Mouse (Mus musculus) forebrain, embryonic 11.5 days (tissue): ENCODE measurements around the gene Gipr. TPM values are rescaled to one million over a fixed set of nuclear protein-coding genes. Genes with fewer than 3 reads are reported as not detected.
A peak's percentile ranks its signal among the peaks of the same experiment; 100 is the strongest.

Source experiments
- ATAC-seq: fragments of 200-750 bp; cut with Nextera tagmentation; replicated peaks from 2 replicates; pipeline ENCODE4 v1.8.0; 2017; ENCODE audit warnings: moderate TSS enrichment; ENCODE audit not compliant: low FRiP score
- DNase-seq: peaks from one replicate; pipeline ENCODE4 v3.0.0-alpha.2; 2017; ENCODE audit warnings: low spot score
- H3K27ac ChIP-seq: fragments of 300-500 bp; sonication (generic); 2 replicates; pipeline ENCODE4 v1.5.1; 2014; ENCODE audit warnings: low read depth, low read length
- H3K27me3 ChIP-seq: fragments of 300-500 bp; sonication (generic); 2 replicates; pipeline ENCODE4 v1.6.1; 2014; ENCODE audit warnings: mild to moderate bottlenecking, low read length, mixed read lengths; ENCODE audit not compliant: control insufficient read depth, insufficient read depth
- H3K36me3 ChIP-seq: fragments of 300-500 bp; sonication (generic); 2 replicates; pipeline ENCODE4 v1.6.1; 2014; ENCODE audit warnings: mild to moderate bottlenecking, low read length, moderate library complexity, mixed read lengths; ENCODE audit not compliant: control insufficient read depth, insufficient read depth
- H3K4me1 ChIP-seq: fragments of 300-500 bp; sonication (generic); replicated peaks from 2 replicates; pipeline ENCODE4 v1.6.1; 2014; ENCODE audit warnings: low read length, mixed read lengths; ENCODE audit not compliant: control insufficient read depth, insufficient read depth
- H3K4me2 ChIP-seq: fragments of 300-500 bp; sonication (generic); 2 replicates; pipeline ENCODE4 v1.6.1; 2014; ENCODE audit warnings: low read depth, mild to moderate bottlenecking, low read length, moderate library complexity, mixed read lengths; ENCODE audit not compliant: severe bottlenecking
- H3K4me3 ChIP-seq: fragments of 300-500 bp; sonication (generic); 2 replicates; pipeline ENCODE4 v1.5.1; 2014; ENCODE audit warnings: low read depth, low read length
- H3K9ac ChIP-seq: fragments of 300-500 bp; sonication (generic); 2 replicates; pipeline ENCODE4 v1.6.1; 2014; ENCODE audit warnings: low read length
- H3K9me3 ChIP-seq: fragments of 300-500 bp; sonication (generic); 2 replicates; pipeline ENCODE4 v1.6.1; 2016; ENCODE audit warnings: low read length, mixed read lengths; ENCODE audit not compliant: control insufficient read depth
- WGBS: fragments of 180-500 bp; shearing (Covaris S2); extraction: QIAGEN DNeasy Blood & Tissue Kit; methylation state at CpG from one replicate; pipeline ENCODE4 v1.1.7; 2014; 5-methylcytosine and 5-hydroxymethylcytosine counted together
- polyA plus RNA-seq: library from polyadenylated mRNA; unstranded; fragments of >200 nt; fragmentation: Nextera tagmentation; extraction: Ambion mirVana; gene quantifications from 2 replicates; pipeline ENCODE4 v1.2.1, GENCODE M21; 2014

The Gipr gene
- polyA plus RNA-seq, 1 experiment from 2014 or later, result 0.56 TPM

DNA sequence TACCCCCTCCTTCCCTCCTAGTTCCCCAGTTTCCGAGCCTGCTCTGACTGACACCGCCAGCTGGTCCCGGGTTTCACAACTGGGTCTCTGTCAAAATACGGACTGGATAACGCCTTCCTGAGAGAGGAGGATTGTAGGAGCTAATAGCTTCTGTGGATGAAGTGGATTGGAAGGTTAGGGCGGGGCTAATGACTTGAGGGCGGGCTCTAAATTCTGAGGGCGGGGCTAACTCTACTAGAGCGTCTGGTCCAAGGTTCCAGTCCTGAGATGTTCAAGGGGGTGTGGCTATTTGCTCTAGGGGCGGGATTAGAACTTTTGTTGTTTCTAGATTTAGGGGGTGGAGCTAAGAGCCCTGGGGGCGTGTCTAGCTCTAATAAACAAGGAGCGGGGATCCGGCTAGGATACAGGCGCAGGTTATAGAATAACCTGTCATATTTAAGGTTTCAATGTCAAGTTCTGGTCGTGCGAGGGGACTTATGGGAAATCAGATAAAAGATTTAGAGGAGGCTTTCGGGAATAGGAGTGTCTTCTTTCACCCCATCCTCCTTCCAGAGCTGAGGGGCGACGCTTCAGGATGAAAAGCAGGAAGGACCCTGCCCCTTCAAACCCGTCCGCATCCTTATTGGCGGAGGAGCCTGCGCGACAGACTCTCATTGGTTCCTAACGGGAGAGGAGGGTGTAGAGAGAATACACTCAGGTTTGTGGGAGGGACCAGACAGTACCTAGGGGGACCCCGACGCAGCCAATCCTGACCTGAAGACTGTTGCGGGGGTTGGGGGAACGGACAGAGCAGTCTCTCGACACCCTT, 10.0 kb upstream of the Gipr start, which contains the start of gene Eml2:
TSS of gene Eml2 (plus strand) at position 714 of the 808 bp plus-strand sequence.
- Histone ChIP-seq H3K9me3 (no peaks in the 10 kb centered on the region), H3K9ac (peak within 1 kb of the TSS; percentile 50), H3K4me1 (peaks cover 12% of the 10 kb centered on the region; the same call in 1 of the 2 replicates), H3K36me3 (no peaks in the 10 kb centered on the region), H3K4me2 (peak within 1 kb of the TSS; percentile 63), H3K27ac (no peak within 1 kb of the TSS), H3K27me3 (peaks cover 48% of the 10 kb centered on the region), H3K4me3 (peak within 1 kb of the TSS; percentile 40)
- DNase-seq, result peak; percentile 72
- peak; percentile 78 for ATAC-seq
- WGBS, result under 1% methylated on average over 30 of the region's 30 CpGs

- peak; percentile 94 for DNase-seq
- H3K9me3 ChIP-seq, result no peaks in the 10 kb centered on the region
- H3K4me2 ChIP-seq, result peak overlapping the region; percentile 40
- H3K9ac ChIP-seq, result peak overlapping the region; percentile 47
- peak; percentile 52; the same call in 1 of the 2 replicates for ATAC-seq
- WGBS, result 3% methylated on average over 17 of the region's 17 CpGs
- no peaks in the 10 kb centered on the region for H3K36me3 ChIP-seq
- peak overlapping the region; percentile 20; the same call in 1 of the 2 replicates for H3K4me3 ChIP-seq
- H3K4me1 ChIP-seq, result peaks cover 8% of the 10 kb centered on the region; the same call in 1 of the 2 replicates
- H3K27me3 ChIP-seq, result peaks cover 24% of the 10 kb centered on the region
- no peak overlapping the region for H3K27ac ChIP-seq
Measured at GRCm38 (mm10) chr7:19172874-19173273, 6.9 kb upstream of the Gipr start.

DNA sequence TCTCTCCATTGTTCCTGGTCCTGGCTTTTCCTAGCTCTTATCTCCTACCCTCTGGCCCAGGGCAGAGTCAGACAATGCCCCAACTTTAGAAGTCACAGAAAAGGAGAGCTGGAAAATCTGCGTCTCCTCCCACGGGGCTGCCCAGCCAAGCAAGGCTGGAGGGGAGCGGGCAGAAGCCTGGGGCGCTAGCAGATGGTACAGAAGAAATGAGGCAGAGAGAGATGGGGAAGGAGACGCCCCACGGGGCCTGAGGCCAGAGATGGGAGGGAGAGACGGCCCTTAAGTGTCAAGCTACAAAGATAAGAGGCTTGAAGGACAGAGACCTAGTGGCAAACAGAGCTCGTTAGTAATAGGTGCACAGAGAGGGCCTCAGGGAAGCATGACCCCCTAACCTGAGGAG, 5.9 kb upstream of the Gipr start:
- WGBS, result 57% methylated on average over 8 of the region's 8 CpGs
- H3K27ac ChIP-seq, result no peak overlapping the region
- peaks cover 8% of the 10 kb centered on the region; the same call in 1 of the 2 replicates for H3K4me1 ChIP-seq
- DNase-seq, result no peak
- no peak overlapping the region for H3K4me3 ChIP-seq
- no peaks in the 10 kb centered on the region for H3K36me3 ChIP-seq
- no peak overlapping the region for H3K4me2 ChIP-seq
- peaks cover 14% of the 10 kb centered on the region for H3K27me3 ChIP-seq
- no peak overlapping the region for H3K9ac ChIP-seq
- no peaks in the 10 kb centered on the region; the same call in 1 of the 2 replicates for H3K9me3 ChIP-seq
- ATAC-seq, result no peak

- Histone ChIP-seq H3K4me2 (no peak overlapping the region), H3K9me3 (no peaks in the 10 kb centered on the region; the same call in 1 of the 2 replicates), H3K36me3 (no peaks in the 10 kb centered on the region), H3K4me1 (peaks cover 6% of the 10 kb centered on the region; the same call in 1 of the 2 replicates), H3K27ac (no peak overlapping the region), H3K9ac (no peak overlapping the region), H3K27me3 (peaks cover 2% of the 10 kb centered on the region; the same call in 1 of the 2 replicates), H3K4me3 (no peak overlapping the region)
- DNase-seq (no peak), ATAC-seq (no peak)
- WGBS, result 73% methylated on average over 8 of the region's 8 CpGs
Measured at GRCm38 (mm10) chr7:19170142-19170541, 4.2 kb upstream of the Gipr start.

DNA sequence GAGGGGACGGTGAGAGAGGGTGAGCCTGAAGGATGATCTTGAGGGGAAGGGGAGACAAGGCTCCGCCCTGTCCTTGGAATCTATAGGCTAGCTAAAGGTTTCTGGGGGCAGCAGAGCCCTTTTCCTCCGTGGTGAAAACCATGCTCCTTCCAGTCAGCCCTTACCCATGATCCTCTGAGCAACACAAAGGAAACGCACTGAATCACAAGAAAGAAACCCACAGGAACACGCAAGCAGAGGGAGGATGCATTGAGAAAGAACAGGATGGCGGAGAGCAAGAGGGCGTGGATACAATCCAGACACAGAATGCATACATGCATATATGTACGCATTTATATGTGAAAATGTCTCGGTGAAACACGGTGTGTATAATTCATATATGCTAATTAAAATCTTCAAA, 3.6 kb upstream of the Gipr start:
- 66% methylated on average over 10 of the region's 10 CpGs for WGBS
- DNase-seq (no peak), ATAC-seq (no peak)
- no peak overlapping the region for H3K27ac ChIP-seq
- no peak overlapping the region for H3K9ac ChIP-seq
- peaks cover 5% of the 10 kb centered on the region; the same call in 1 of the 2 replicates for H3K27me3 ChIP-seq
- no peak overlapping the region for H3K4me3 ChIP-seq
- no peaks in the 10 kb centered on the region; the same call in 1 of the 2 replicates for H3K9me3 ChIP-seq
- peaks cover 6% of the 10 kb centered on the region; the same call in 1 of the 2 replicates for H3K4me1 ChIP-seq
- H3K36me3 ChIP-seq, result no peaks in the 10 kb centered on the region
- H3K4me2 ChIP-seq, result no peak overlapping the region

GRCm38 (mm10) chr7:19166990-19167389, 1.1 kb upstream of the Gipr start:
- DNase-seq (no peak), ATAC-seq (no peak)
- Histone ChIP-seq H3K9me3 (no peaks in the 10 kb centered on the region; the same call in 1 of the 2 replicates), H3K4me2 (no peak overlapping the region), H3K36me3 (no peaks in the 10 kb centered on the region), H3K4me3 (no peak overlapping the region), H3K9ac (no peak overlapping the region), H3K27me3 (peaks cover 9% of the 10 kb centered on the region; the same call in 1 of the 2 replicates), H3K4me1 (no peaks in the 10 kb centered on the region; the same call in 1 of the 2 replicates), H3K27ac (no peak overlapping the region)
- WGBS, result 93% methylated on average over 3 of the region's 3 CpGs

- WGBS, result 3% methylated on average over 13 of the region's 13 CpGs
- peaks cover 10% of the 10 kb centered on the region; the same call in 1 of the 2 replicates for H3K27me3 ChIP-seq
- H3K4me3 ChIP-seq, result no peak overlapping the region
- H3K4me2 ChIP-seq, result no peak overlapping the region
- H3K36me3 ChIP-seq, result no peaks in the 10 kb centered on the region
- DNase-seq, result no peak
- no peaks in the 10 kb centered on the region; the same call in 1 of the 2 replicates for H3K9me3 ChIP-seq
- no peak for ATAC-seq
- no peak overlapping the region for H3K9ac ChIP-seq
- no peak overlapping the region for H3K27ac ChIP-seq
- H3K4me1 ChIP-seq, result peaks cover 5% of the 10 kb centered on the region; the same call in 1 of the 2 replicates
Measured at GRCm38 (mm10) chr7:19164978-19165377, 949 bp downstream of the Gipr start.

DNA sequence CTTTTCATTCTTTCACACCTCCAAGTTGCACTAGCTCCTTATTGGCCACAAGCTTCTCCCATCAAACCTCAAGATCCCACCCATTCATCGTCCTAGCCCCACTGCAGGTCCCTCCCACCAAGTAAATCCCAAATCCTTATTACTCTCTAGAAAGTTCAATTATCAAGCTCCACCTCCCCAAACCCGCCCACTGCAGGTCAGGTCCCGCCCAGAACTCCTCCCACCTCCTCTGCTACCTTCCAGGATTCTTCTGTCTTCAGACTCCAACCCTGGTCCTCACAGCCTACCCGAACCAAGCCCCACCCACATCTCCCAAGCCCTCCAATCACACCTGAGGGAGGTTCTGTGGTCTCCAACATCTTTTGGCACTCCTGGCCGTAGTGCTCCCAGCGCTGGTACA, 1.7 kb downstream of the Gipr start:
- no peak overlapping the region for H3K27ac ChIP-seq
- H3K4me3 ChIP-seq, result no peak overlapping the region
- H3K36me3 ChIP-seq, result no peaks in the 10 kb centered on the region
- ATAC-seq (peak; percentile 36; the same call in 1 of the 2 replicates), DNase-seq (peak; percentile 65)
- peaks cover 17% of the 10 kb centered on the region for H3K27me3 ChIP-seq
- no peak overlapping the region for H3K9ac ChIP-seq
- H3K9me3 ChIP-seq, result no peaks in the 10 kb centered on the region; the same call in 1 of the 2 replicates
- no peak overlapping the region for H3K4me2 ChIP-seq
- WGBS, result 2% methylated on average over 6 of the region's 6 CpGs
- H3K4me1 ChIP-seq, result peaks cover 6% of the 10 kb centered on the region; the same call in 1 of the 2 replicates
